Mouse (Mus musculus) forebrain, embryonic 10.5 days (tissue): ENCODE results near the gene Olfr1395. TPM values are rescaled to one million over a fixed set of nuclear protein-coding genes. Genes with fewer than 3 reads are reported as not detected.
A peak's percentile ranks its signal among the peaks of the same experiment; 100 is the strongest.
"Not testable (repeated sequence)": the region's sequence is repeated elsewhere in the genome, so short reads cannot be mapped to it uniquely, and the experiment has no call there.

Experiments
- DNase-seq: peaks from one replicate; pipeline ENCODE4 v3.0.0-alpha.2; 2017; ENCODE audit warnings: low spot score; ENCODE audit errors: extremely low spot score
- H3K27ac ChIP-seq: fragments of 300-500 bp; sonication (generic); 2 replicates; pipeline ENCODE4 v1.5.1; 2016; ENCODE audit warnings: mild to moderate bottlenecking
- H3K27me3 ChIP-seq: fragments of 300-500 bp; sonication (generic); 2 replicates; pipeline ENCODE4 v1.6.1; 2016; ENCODE audit warnings: mild to moderate bottlenecking; ENCODE audit not compliant: poor library complexity, severe bottlenecking
- H3K36me3 ChIP-seq: fragments of 300-500 bp; sonication (generic); replicated peaks from 2 replicates; pipeline ENCODE4 v1.6.1; 2016; ENCODE audit warnings: mild to moderate bottlenecking, moderate library complexity
- H3K4me1 ChIP-seq: fragments of 300-500 bp; sonication (generic); 2 replicates; pipeline ENCODE4 v1.6.1; 2016
- H3K4me3 ChIP-seq: fragments of 300-500 bp; sonication (generic); 2 replicates; pipeline ENCODE4 v1.5.1; 2016; ENCODE audit warnings: mild to moderate bottlenecking, moderate library complexity
- H3K9me3 ChIP-seq: fragments of 300-500 bp; sonication (generic); 2 replicates; pipeline ENCODE4 v1.6.1; 2016; ENCODE audit warnings: mild to moderate bottlenecking, moderate library complexity
- WGBS: fragments of 180-500 bp; shearing (Covaris S2); methylation state at CpG from one replicate; pipeline ENCODE4 v1.1.7; 2016; 5-methylcytosine and 5-hydroxymethylcytosine counted together
- polyA plus RNA-seq: library from polyadenylated mRNA; unstranded; fragments of >200 nt; fragmentation: Nextera tagmentation; extraction: Ambion mirVana; gene quantifications from 2 replicates; pipeline ENCODE4 v1.2.1, GENCODE M21; 2016

Olfr1395 gene
- polyA plus RNA-seq, 1 experiment from 2014 or later = not detected

DNA sequence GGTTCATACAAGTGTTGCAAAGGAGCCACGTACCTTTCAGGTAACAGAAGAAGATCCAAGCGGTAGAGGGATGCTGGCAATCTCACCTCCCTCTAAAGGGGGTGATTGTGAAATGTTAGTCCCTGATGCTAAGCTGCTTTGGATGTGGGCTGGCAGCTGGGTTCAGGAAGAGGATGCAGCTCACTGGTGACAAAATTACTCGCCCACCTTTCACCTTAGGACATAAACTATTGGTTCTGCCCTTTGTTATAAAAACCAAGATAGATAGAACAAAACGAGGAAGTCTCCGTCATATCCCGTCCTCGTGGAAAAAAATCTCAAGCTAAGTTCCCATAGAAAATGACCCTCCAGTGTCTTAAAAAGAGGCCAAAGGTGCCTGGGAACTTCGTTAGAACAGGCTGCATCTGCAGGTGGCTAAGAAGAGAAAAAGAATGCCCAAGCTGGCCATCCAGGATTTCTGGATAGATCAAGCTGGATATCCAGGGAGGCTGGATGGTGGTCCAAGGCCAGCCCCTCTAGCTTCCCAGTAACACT is 44.9 kb downstream of the Olfr1395 start, which contains the start of gene Btnl9:
Gene Btnl9, minus strand, starts transcription at position 205 of the 534 bp plus-strand sequence.
- Histone ChIP-seq H3K4me3 (no peak within 1 kb of the TSS), H3K4me1 (no peaks in the 10 kb centered on the region), H3K9me3 (no peaks in the 10 kb centered on the region), H3K27ac (no peak within 1 kb of the TSS), H3K27me3 (no peaks in the 10 kb centered on the region), H3K36me3 (no peaks in the 10 kb centered on the region)
- WGBS = 83% methylated on average over 8 of the region's 8 CpGs
- DNase-seq = no peak

DNA sequence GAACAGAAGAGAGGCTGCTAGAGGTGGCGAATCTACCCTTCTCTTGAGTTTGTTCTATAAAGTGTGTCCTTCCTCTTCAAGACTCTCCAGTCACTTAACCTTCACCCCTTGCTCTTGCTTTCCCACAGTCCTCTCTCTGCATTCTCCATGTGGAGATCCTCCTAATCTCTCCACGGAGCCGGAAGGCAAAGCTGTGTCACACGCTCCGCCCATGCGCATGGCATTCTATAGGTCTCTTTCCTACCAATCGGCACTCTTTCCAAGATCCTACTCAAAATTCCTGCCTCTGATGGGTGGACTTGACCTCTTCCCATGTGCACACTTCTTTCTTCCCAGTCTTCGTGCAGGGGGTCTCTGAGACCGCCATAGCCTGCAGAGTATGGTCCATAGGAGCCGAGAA is 45.6 kb downstream of the Olfr1395 start:
- H3K36me3 ChIP-seq = no peaks in the 10 kb centered on the region
- H3K27me3 ChIP-seq = no peaks in the 10 kb centered on the region
- no peak overlapping the region for H3K27ac ChIP-seq
- H3K9me3 ChIP-seq = no peaks in the 10 kb centered on the region
- no peaks in the 10 kb centered on the region for H3K4me1 ChIP-seq
- H3K4me3 ChIP-seq = no peak overlapping the region
- WGBS = 81% methylated on average over 10 of the region's 10 CpGs
- DNase-seq = no peak

DNA sequence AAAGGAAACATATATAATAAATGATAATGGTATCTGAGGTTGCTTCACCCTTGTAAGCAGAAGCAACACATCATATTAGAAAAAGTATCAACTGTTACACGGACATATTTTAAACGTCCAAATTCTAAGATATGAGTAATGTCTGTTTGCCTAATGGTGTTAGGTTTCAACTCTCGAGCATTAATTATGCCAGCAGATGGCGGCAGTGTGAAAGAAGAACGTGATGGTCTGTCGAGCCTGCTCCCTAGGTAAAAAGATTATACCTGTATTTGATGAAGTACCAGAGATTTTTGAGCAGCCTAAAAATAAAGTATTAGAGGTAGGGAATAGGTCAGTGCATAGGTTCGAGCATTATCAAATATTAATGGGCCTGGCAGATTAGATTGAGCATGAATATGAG is 47.7 kb downstream of the Olfr1395 start:
- no peak overlapping the region for H3K4me3 ChIP-seq
- H3K27ac ChIP-seq = no peak overlapping the region
- 7% methylated on average over 7 of the region's 7 CpGs for WGBS
- H3K4me1 ChIP-seq = no peaks in the 10 kb centered on the region
- no peaks in the 10 kb centered on the region for H3K27me3 ChIP-seq
- no peaks in the 10 kb centered on the region for H3K9me3 ChIP-seq
- peak; percentile 23 for DNase-seq
- no peaks in the 10 kb centered on the region for H3K36me3 ChIP-seq

DNA sequence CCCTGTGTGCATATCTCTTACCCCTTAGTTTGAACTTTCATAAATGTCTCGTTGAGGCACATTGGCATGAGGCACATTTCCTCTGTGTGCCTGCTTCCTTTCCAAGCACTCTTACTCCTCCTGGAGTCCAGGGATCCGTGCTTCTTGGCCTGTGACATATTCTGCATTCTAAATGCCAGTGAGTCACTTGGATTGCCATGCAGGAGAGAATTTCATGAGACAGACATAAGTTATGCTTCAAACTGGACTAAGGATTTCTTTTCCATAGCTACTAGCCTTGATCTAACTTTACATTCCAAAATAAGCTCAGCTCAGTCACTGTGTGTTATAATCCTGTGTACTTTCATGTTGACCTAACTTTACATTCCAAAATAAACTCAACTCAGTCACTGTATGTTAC is 49.0 kb downstream of the Olfr1395 start:
- H3K4me3 ChIP-seq = no peak overlapping the region
- no peaks in the 10 kb centered on the region for H3K9me3 ChIP-seq
- H3K27ac ChIP-seq = no peak overlapping the region
- H3K4me1 ChIP-seq = no peaks in the 10 kb centered on the region
- no peaks in the 10 kb centered on the region for H3K27me3 ChIP-seq
- H3K36me3 ChIP-seq = no peaks in the 10 kb centered on the region
- no peak for DNase-seq
- WGBS = 74% methylated on average over 2 of the region's 2 CpGs

DNA sequence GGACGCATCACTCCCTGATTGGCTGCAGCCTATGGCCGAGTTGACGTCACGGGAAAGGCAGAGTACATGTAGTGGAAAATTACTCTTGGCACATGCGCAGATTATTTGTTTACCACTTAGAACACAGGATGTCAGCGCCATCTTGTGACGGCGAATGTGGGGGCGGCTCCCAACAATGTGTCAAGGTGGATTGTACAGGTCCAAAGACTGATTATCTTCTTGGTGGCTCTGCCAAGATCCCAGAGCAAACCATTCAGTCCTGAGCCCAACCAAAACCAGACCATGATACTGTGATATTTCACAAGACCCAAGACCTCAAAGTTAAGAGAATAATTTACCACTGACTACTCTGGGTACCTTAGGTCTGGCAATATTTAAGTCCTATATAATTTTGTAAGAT is 52.7 kb downstream of the Olfr1395 start:
- not testable (repeated sequence) for H3K4me3 ChIP-seq, H3K27me3 ChIP-seq, H3K4me1 ChIP-seq, H3K9me3 ChIP-seq, H3K27ac ChIP-seq, DNase-seq, H3K36me3 ChIP-seq
- WGBS = 97% methylated on average over 9 of the region's 9 CpGs

DNA sequence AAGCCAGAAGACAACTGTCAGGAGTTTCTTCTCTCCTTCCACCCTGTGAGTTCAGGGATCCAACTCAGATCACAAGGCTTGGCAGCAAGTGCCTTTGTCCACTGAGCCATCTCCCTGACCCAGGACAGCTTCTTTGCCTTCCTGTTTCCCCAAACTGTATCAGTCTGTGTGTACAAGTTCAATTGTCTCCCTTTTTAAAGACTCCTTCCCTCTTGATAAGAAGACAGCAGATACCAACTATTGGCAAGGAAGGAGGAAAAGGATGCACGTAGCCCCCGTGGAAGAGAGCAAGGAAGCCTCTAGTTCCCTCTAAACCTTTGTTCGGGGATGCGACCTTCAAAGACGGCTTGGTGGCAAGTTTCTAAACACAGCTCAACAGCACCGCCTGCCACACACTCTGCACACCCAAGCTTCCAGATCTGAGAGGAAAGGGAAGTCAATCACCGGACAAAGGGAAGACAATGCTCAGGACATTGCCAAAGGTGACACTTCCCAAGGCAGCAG is 53.8 kb downstream of the Olfr1395 start:
- Histone ChIP-seq H3K9me3 (no peaks in the 10 kb centered on the region), H3K27ac (no peak overlapping the region), H3K27me3 (no peaks in the 10 kb centered on the region), H3K4me3 (no peak overlapping the region), H3K4me1 (no peaks in the 10 kb centered on the region), H3K36me3 (no peaks in the 10 kb centered on the region)
- WGBS = 93% methylated on average over 7 of the region's 7 CpGs
- no peak for DNase-seq

Other genes starting within 250 kb of the Olfr1395 start
- gene Gm5431, start 240.1 kb upstream of the Olfr1395 start, polyA plus RNA-seq = 0.06 TPM in 1 of 2 replicates, not detected in the other
- gene Psme2b, start 196.1 kb upstream of the Olfr1395 start, polyA plus RNA-seq = 1.4 and 1.5 TPM in 2 replicates
- not detected in 2 replicates for gene Olfr56, start 163.4 kb upstream of the Olfr1395 start, polyA plus RNA-seq
- 0.22 and 0.45 TPM in 2 replicates for gene 9930111J21Rik1, start 162.9 kb upstream of the Olfr1395 start, polyA plus RNA-seq
- gene Gm12185, start 150.0 kb upstream of the Olfr1395 start, polyA plus RNA-seq = not detected in 2 replicates
- not detected in 2 replicates for gene Tgtp1, start 148.1 kb upstream of the Olfr1395 start, polyA plus RNA-seq
- 0.12 and 0.32 TPM in 2 replicates for gene 9930111J21Rik2, start 91.0 kb upstream of the Olfr1395 start, polyA plus RNA-seq
- not detected in 2 replicates for gene Tgtp2, start 78.1 kb upstream of the Olfr1395 start, polyA plus RNA-seq
- 0.12 and 0.62 TPM in 2 replicates for gene Ifi47, start 65.7 kb upstream of the Olfr1395 start, polyA plus RNA-seq
- not detected in 2 replicates for gene Olfr1396, start 27.4 kb upstream of the Olfr1395 start, polyA plus RNA-seq
- not detected in 2 replicates for gene Olfr1394, start 12.1 kb downstream of the Olfr1395 start, polyA plus RNA-seq
- 0.07 and 0.14 TPM in 2 replicates for gene Btnl9, start 44.9 kb downstream of the Olfr1395 start, polyA plus RNA-seq
- 42.3 and 49.2 TPM in 2 replicates for gene Zfp62, start 61.0 kb downstream of the Olfr1395 start, polyA plus RNA-seq
- 39.6 and 44.9 TPM in 2 replicates for gene Mgat1, start 101.9 kb downstream of the Olfr1395 start, polyA plus RNA-seq
- 0.07 TPM in 1 of 2 replicates, not detected in the other for gene Olfr1393, start 136.0 kb downstream of the Olfr1395 start, polyA plus RNA-seq
- gene Olfr1392, start 143.0 kb downstream of the Olfr1395 start, polyA plus RNA-seq = not detected in 2 replicates
- gene Olfr10, start 162.5 kb downstream of the Olfr1395 start, polyA plus RNA-seq = not detected in 2 replicates
- gene Olfr1391, start 180.5 kb downstream of the Olfr1395 start, polyA plus RNA-seq = not detected in 2 replicates
- gene Olfr1390, start 192.9 kb downstream of the Olfr1395 start, polyA plus RNA-seq = not detected in 2 replicates